In genomic region chr4:43266623-43267322, GRCm38 (mm10) we compare ENCODE assay signal across 8 mouse cellular contexts. TPM values are rescaled to one million over a fixed set of nuclear protein-coding genes. Genes with fewer than 3 reads are reported as not detected.
DNase-seq lines count a peak whose midpoint lies in the region.

Gene Atp8b5, plus strand, starts transcription at chr4:43267159.

- H3K36me3 ChIP-seq in megakaryocyte, embryonic 14.5 days (replicated peaks; ENCODE audit: low read length), result no peaks in the 10 kb centered on the region

- peaks cover 25% of the 10 kb centered on the region for H3K4me1 ChIP-seq in megakaryocyte, embryonic 14.5 days

- peaks cover 12% of the 10 kb centered on the region for H3K27me3 ChIP-seq in megakaryocyte, embryonic 14.5 days (replicated peaks)

- DNase-seq in adrenal gland, adult (ENCODE audit: inconsistent age in 2 of 2, low spot score in 1 of 2), result peak; percentile 87 to 94
- DNase-seq in embryo, embryonic 10 days (ENCODE audit: low spot score), result peak; percentile 92
- DNase-seq in gastrocnemius, adult 8-10 months (ENCODE audit: low spot score in 2 of 2), result peak; percentile 56 to 68
- DNase-seq in hindlimb bud, embryonic 11.5 days (ENCODE audit: extremely low spot score, low read depth, low spot score), result peak; percentile 22
- peak; percentile 67 to 81 for DNase-seq in left cerebral cortex, adult 8-10 months (ENCODE audit: low spot score in 2 of 2)
- peak; percentile 84 for DNase-seq in right cerebral cortex, postnatal 14 days
- DNase-seq in urinary bladder, postnatal 36 days (ENCODE audit: low spot score in 2 of 2), result peak; percentile 78 to 86

- H3K4me3 ChIP-seq in megakaryocyte, embryonic 14.5 days (replicated peaks), result peak within 1 kb of the TSS; percentile 89

- no peaks in the 10 kb centered on the region for H3K9me3 ChIP-seq in megakaryocyte, embryonic 14.5 days

RNA-seq across cellular contexts. Expression of gene Atp8b5, which starts in this region (rescaled TPM):
- under 1 TPM in 2 of 4 experiments, not detected in 2; 0.05 to 0.07 TPM for total RNA-seq in gastrocnemius, adult 8-10 months (2022)
- under 1 TPM; 0.09 to 0.46 (median 0.25) TPM for total RNA-seq in left cerebral cortex, adult 8-10 months (2022)
- not detected in 2 replicates for polyA plus RNA-seq in megakaryocyte, embryonic 14.5 days (2012; ENCODE audit: insufficient read depth, low replicate concordance)

Comparison
In these comparisons a context has a peak if more than half of its experiments do, and no peak if none do; other contexts are left out.
1. Peak in every context shown above with its lines: DNase-seq and H3K4me3 ChIP-seq.
2. Peak in DNase-seq in gastrocnemius, adult 8-10 months; RNA of the gene not detected or under 1 TPM.
3. Peak in DNase-seq in left cerebral cortex, adult 8-10 months; RNA of the gene not detected or under 1 TPM.
4. DNase-seq: peak in every context shown above with its lines; median percentile 92 in embryo, embryonic 10 days; 90 in adrenal gland, adult; 84 in right cerebral cortex, postnatal 14 days; 82 in urinary bladder, postnatal 36 days; 74 in left cerebral cortex, adult 8-10 months; 62 in gastrocnemius, adult 8-10 months; 22 in hindlimb bud, embryonic 11.5 days.